9 mouse cellular contexts compared by ENCODE assay signal in the genomic region with DNA sequence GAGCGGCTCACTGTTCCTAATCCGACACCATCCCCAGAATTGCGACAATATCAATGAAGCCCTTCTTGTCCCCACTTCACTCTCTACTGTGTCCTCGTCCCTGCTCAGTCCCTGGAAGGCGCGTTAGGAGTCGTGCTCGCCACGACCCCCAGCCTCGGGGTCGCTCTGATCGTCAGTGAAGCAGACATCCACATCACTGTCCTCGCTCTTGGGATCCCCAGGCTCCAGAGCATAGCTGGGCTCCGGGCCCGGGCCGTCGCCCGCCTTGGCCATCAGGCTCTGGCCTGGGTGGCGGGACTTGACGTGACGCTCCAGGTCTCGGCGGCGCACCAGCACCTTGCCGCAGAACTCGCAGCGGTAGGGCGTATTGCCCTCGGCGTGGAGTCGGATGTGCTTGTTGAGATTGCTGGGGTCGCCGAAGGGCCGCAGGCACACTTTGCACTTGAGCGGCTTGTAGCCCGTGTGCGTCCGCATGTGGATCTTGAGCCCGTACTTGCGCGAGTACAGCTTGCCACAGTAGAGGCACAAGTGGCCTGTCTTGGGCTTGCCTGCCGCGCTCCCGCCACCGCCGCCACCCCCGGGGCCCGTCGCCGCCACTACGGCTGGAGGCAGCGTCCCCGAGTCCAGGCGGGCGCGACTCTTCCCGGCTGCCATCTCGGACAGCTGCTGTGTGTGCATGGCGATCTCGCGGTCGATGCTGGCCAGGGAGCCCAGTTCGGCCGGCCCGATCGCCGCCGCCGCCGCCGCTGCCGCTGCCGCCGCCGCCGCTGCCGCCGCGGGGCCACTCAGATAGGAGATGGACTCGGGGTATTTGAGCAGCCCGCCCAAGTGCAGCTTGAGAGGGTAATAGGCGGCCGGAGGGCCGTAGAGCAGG. TPM values are rescaled to one million over a fixed set of nuclear protein-coding genes. Genes with fewer than 3 reads are reported as not detected.
DNase-seq lines count a peak whose midpoint lies in the region; ATAC-seq and TF ChIP-seq lines count a peak whose summit lies in the region.
"Had no signal": no experiment of that assay in that cellular context is flagged by ENCODE, and none has a peak within 500 bp of the region (broad histone marks: within the 10 kb centered on the region; RNA-seq: fewer than 3 reads in every experiment).

No protein-coding gene starts in this region.

- TF ChIP-seq EP300 in heart, adult 2 months (IDR thresholded peaks at IDR 0.05; ENCODE audit: insufficient read depth, low read depth, low read length) = no peak

- no peak overlapping the region for H3K9ac ChIP-seq in heart, embryonic 14.5 days (ENCODE audit: low read length)
- no peak overlapping the region for H3K9ac ChIP-seq in heart, adult 2 months (ENCODE audit: low read depth, low read length)
- H3K9ac ChIP-seq in hindbrain, embryonic 14.5 days = peak overlapping the region; percentile 36
- H3K9ac ChIP-seq in midbrain, embryonic 16.5 days (ENCODE audit: low read depth, low read length) = no peak overlapping the region

- DNase-seq in heart, adult 2 months = no peak
- peak; percentile 62 for DNase-seq in brain, embryonic 14.5 days (ENCODE audit: low read depth)
- peak; percentile 23 for DNase-seq in hindbrain, embryonic 14.5 days (ENCODE audit: low spot score)
- no peak for DNase-seq in gastrocnemius, postnatal 4 days (ENCODE audit: low spot score in 2 of 2)
- DNase-seq in right cerebral cortex, postnatal 14 days = no peak
- DNase-seq in urinary bladder, postnatal 4 days (ENCODE audit: low spot score in 2 of 2) = no peak

- intact Hi-C loops in heart, adult 2 months (cut with DNase I) = no loop called here

- H3K27ac ChIP-seq in heart, embryonic 14.5 days (replicated peaks in 1 of 2; ENCODE audit: control insufficient read depth in 1 of 2, insufficient read depth in 1 of 2, low read depth in 2 of 2, low read length in 2 of 2) = no peak overlapping the region
- no peak overlapping the region for H3K27ac ChIP-seq in heart, adult 2 months
- H3K27ac ChIP-seq in hindbrain, embryonic 14.5 days = no peak overlapping the region
- no peak overlapping the region for H3K27ac ChIP-seq in midbrain, embryonic 16.5 days (ENCODE audit: low read length)

- no peaks in the 10 kb centered on the region for H3K36me3 ChIP-seq in heart, embryonic 14.5 days (ENCODE audit: control insufficient read depth, insufficient read depth, low read length)
- H3K36me3 ChIP-seq in heart, adult 2 months (ENCODE audit: control insufficient read depth, insufficient read depth, low read length) = no peaks in the 10 kb centered on the region
- H3K36me3 ChIP-seq in hindbrain, embryonic 14.5 days (replicated peaks; ENCODE audit: control insufficient read depth, insufficient read depth) = no peaks in the 10 kb centered on the region
- no peaks in the 10 kb centered on the region for H3K36me3 ChIP-seq in midbrain, embryonic 16.5 days (ENCODE audit: control insufficient read depth, insufficient read depth, low read length)
- H3K36me3 ChIP-seq: G1E had no signal

- peak overlapping the region; percentile 37 to 42 for H3K4me3 ChIP-seq in heart, embryonic 14.5 days (ENCODE audit: control insufficient read depth in 1 of 2, insufficient read depth in 1 of 2, low read depth in 1 of 2, low read length in 2 of 2)
- H3K4me3 ChIP-seq in heart, adult 2 months = no peak overlapping the region
- H3K4me3 ChIP-seq in hindbrain, embryonic 14.5 days (replicated peaks; ENCODE audit: low read length) = peak overlapping the region; percentile 41
- peak overlapping the region; percentile 28 for H3K4me3 ChIP-seq in midbrain, embryonic 16.5 days (ENCODE audit: low read depth, low read length)

- H3K27me3 ChIP-seq in heart, embryonic 14.5 days (ENCODE audit: control insufficient read depth, insufficient read depth, low read length) = peaks cover 98% of the 10 kb centered on the region
- peaks cover 30% of the 10 kb centered on the region for H3K27me3 ChIP-seq in heart, adult 2 months (ENCODE audit: control insufficient read depth, insufficient read depth, low read length)
- peaks cover 99% of the 10 kb centered on the region for H3K27me3 ChIP-seq in hindbrain, embryonic 14.5 days (ENCODE audit: control insufficient read depth, insufficient read depth, low read length)
- peaks cover 64% of the 10 kb centered on the region for H3K27me3 ChIP-seq in midbrain, embryonic 16.5 days (ENCODE audit: control insufficient read depth, insufficient read depth, low read depth, low read length)

- no peaks in the 10 kb centered on the region for H3K9me3 ChIP-seq in heart, embryonic 14.5 days (ENCODE audit: control insufficient read depth, low read length)
- no peaks in the 10 kb centered on the region for H3K9me3 ChIP-seq in hindbrain, embryonic 14.5 days (ENCODE audit: control insufficient read depth, low read length)
- H3K9me3 ChIP-seq in midbrain, embryonic 16.5 days (replicated peaks; ENCODE audit: control insufficient read depth, low read length, poor library complexity, severe bottlenecking) = no peaks in the 10 kb centered on the region

- TF ChIP-seq CTCF in heart, adult 2 months (IDR thresholded peaks at IDR 0.05) = no peak
- TF ChIP-seq CTCF in brain, embryonic 14.5 days (IDR thresholded peaks at IDR 0.05; ENCODE audit: borderline replicate concordance, extremely low read depth, insufficient read depth, insufficient read length) = no peak

- WGBS in heart, embryonic 14.5 days = 1% methylated on average over 72 of the region's 84 CpGs
- WGBS in heart, adult 2 months = 2% methylated on average over 83 of the region's 84 CpGs
- under 1% methylated on average over 82 of the region's 84 CpGs for WGBS in hindbrain, embryonic 14.5 days
- WGBS in midbrain, embryonic 16.5 days = under 1% methylated on average over 79 of the region's 84 CpGs

- H3K79me2 ChIP-seq in heart, adult 2 months (replicated peaks; ENCODE audit: control insufficient read depth, insufficient read depth, low read length) = no peaks in the 10 kb centered on the region

- peaks cover 0 to 8% of the 10 kb centered on the region in 2 experiments; a peak in 2 of 4 replicates for H3K4me1 ChIP-seq in heart, embryonic 14.5 days (ENCODE audit: control insufficient read depth in 2 of 2, insufficient read depth in 2 of 2, low read length in 2 of 2)
- no peaks in the 10 kb centered on the region for H3K4me1 ChIP-seq in heart, adult 2 months (ENCODE audit: control insufficient read depth, insufficient read depth, low read length)
- no peaks in the 10 kb centered on the region for H3K4me1 ChIP-seq in hindbrain, embryonic 14.5 days (replicated peaks; ENCODE audit: control insufficient read depth, insufficient read depth, low read length)
- H3K4me1 ChIP-seq in midbrain, embryonic 16.5 days (ENCODE audit: control insufficient read depth, insufficient read depth, low read length) = peaks cover 12% of the 10 kb centered on the region; the same call in 1 of the 2 replicates

- peak overlapping the region; percentile 72 for H3K4me2 ChIP-seq in heart, embryonic 14.5 days (ENCODE audit: low read length)
- peak overlapping the region; percentile 60 for H3K4me2 ChIP-seq in hindbrain, embryonic 14.5 days (replicated peaks)
- H3K4me2 ChIP-seq in midbrain, embryonic 16.5 days (ENCODE audit: low read length) = peak overlapping the region; percentile 46

- ATAC-seq in heart, embryonic 14.5 days (ENCODE audit: insufficient number of reproducible peaks, insufficient read depth, low FRiP score, low read depth) = no peak
- ATAC-seq in hindbrain, embryonic 14.5 days (ENCODE audit: low FRiP score) = peak; percentile 41; the same call in 1 of the 2 replicates
- peak; percentile 43; the same call in 1 of the 2 replicates for ATAC-seq in midbrain, embryonic 16.5 days

- no peak for TF ChIP-seq POLR2A in heart, adult 2 months (IDR thresholded peaks at IDR 0.05; ENCODE audit: insufficient read depth, low read depth, low read length)
- no peak for TF ChIP-seq POLR2A in brain, embryonic 14.5 days (IDR thresholded peaks at IDR 0.05; ENCODE audit: borderline replicate concordance, extremely low read depth, insufficient read depth, insufficient read length, poor library complexity, severe bottlenecking)

RNA-seq across cellular contexts. Expression of gene Prdm13, which starts 7.4 kb away (rescaled TPM):
- polyA plus RNA-seq in heart, embryonic 14.5 days (2014; fragmentation: Nextera tagmentation; extraction: Ambion mirVana) = not detected in 2 replicates
- not detected for total RNA-seq in heart, adult 2 months (2021)
- not detected in 2 replicates for polyA plus RNA-seq in heart, adult 2 months (2012; rRNA removed)
- polyA plus RNA-seq in brain, embryonic 14.5 days (2012; rRNA removed) = 2.1 and 2.4 TPM in 2 replicates
- polyA plus RNA-seq in hindbrain, embryonic 14.5 days (2014; fragmentation: Nextera tagmentation; extraction: Ambion mirVana) = 0.40 and 0.64 TPM in 2 replicates
- 0.24 and 0.32 TPM in 2 replicates for polyA plus RNA-seq in midbrain, embryonic 16.5 days (2015; fragmentation: Nextera tagmentation; extraction: Ambion mirVana)
- total RNA-seq in gastrocnemius, postnatal 4 days (2021) = not detected
- polyA plus RNA-seq: G1E had no signal

RNA-seq across cellular contexts. Expression of gene Ccnc, which starts 49.2 kb away (rescaled TPM):
- polyA plus RNA-seq in heart, embryonic 14.5 days (2014; fragmentation: Nextera tagmentation; extraction: Ambion mirVana) = 24.2 and 29.5 TPM in 2 replicates
- total RNA-seq in heart, adult 2 months (2021) = 10 to 100 TPM in 1 of 2 experiments, 1 to 10 TPM in 1; 9.3 to 14.1 TPM
- polyA plus RNA-seq in heart, adult 2 months (2012; rRNA removed) = 4.0 and 8.1 TPM in 2 replicates
- 27.0 and 28.5 TPM in 2 replicates for polyA plus RNA-seq in brain, embryonic 14.5 days (2012; rRNA removed)
- polyA plus RNA-seq in hindbrain, embryonic 14.5 days (2014; fragmentation: Nextera tagmentation; extraction: Ambion mirVana) = 71.7 and 73.7 TPM in 2 replicates
- polyA plus RNA-seq in midbrain, embryonic 16.5 days (2015; fragmentation: Nextera tagmentation; extraction: Ambion mirVana) = 75.0 and 78.6 TPM in 2 replicates
- 10 to 100 TPM; 15.5 to 16.3 TPM for total RNA-seq in gastrocnemius, postnatal 4 days (2021)

Comparison
In these comparisons a context has a peak if more than half of its experiments do, and no peak if none do; other contexts are left out.
1. DNase-seq: peak in brain, embryonic 14.5 days (single experiment) and hindbrain, embryonic 14.5 days (single experiment); none in heart, adult 2 months (0 of 2), gastrocnemius, postnatal 4 days (0 of 2), right cerebral cortex, postnatal 14 days (single experiment) and urinary bladder, postnatal 4 days (0 of 2).
2. Peak in every context shown above with its lines, with median percentiles within 50 percentile points of each other: H3K4me2 ChIP-seq.